Mouse (Mus musculus) hindbrain, embryonic 10.5 days (tissue): ENCODE measurements around the gene A3galt2. TPM values are rescaled to one million over a fixed set of nuclear protein-coding genes. Genes with fewer than 3 reads are reported as not detected.
A peak's percentile ranks its signal among the peaks of the same experiment; 100 is the strongest.

ENCODE experiments used
- DNase-seq: peaks from one replicate; pipeline ENCODE4 v3.0.0-alpha.2; 2017; ENCODE audit warnings: low spot score
- H3K27ac ChIP-seq: fragments of 300-500 bp; sonication (generic); 2 replicates; pipeline ENCODE4 v1.5.1; 2016; ENCODE audit warnings: mild to moderate bottlenecking, moderate library complexity
- H3K27me3 ChIP-seq: fragments of 300-500 bp; sonication (generic); 2 replicates; pipeline ENCODE4 v1.6.1; 2016; ENCODE audit warnings: mild to moderate bottlenecking; ENCODE audit not compliant: poor library complexity, insufficient read depth, severe bottlenecking
- H3K36me3 ChIP-seq: fragments of 300-500 bp; sonication (generic); 2 replicates; pipeline ENCODE4 v1.6.1; 2016; ENCODE audit warnings: mild to moderate bottlenecking, moderate library complexity
- H3K4me1 ChIP-seq: fragments of 300-500 bp; sonication (generic); replicated peaks from 2 replicates; pipeline ENCODE4 v1.6.1; 2016; ENCODE audit warnings: mild to moderate bottlenecking
- H3K4me3 ChIP-seq: fragments of 300-500 bp; sonication (generic); 2 replicates; pipeline ENCODE4 v1.5.1; 2016; ENCODE audit warnings: mild to moderate bottlenecking, moderate library complexity
- H3K9me3 ChIP-seq: fragments of 300-500 bp; sonication (generic); 2 replicates; pipeline ENCODE4 v1.6.1; 2016; ENCODE audit warnings: mild to moderate bottlenecking, moderate library complexity
- WGBS: fragments of 180-500 bp; shearing (Covaris S2); methylation state at CpG from one replicate; pipeline ENCODE4 v1.1.7; 2016; 5-methylcytosine and 5-hydroxymethylcytosine counted together
- polyA plus RNA-seq: library from polyadenylated mRNA; unstranded; fragments of >200 nt; fragmentation: Nextera tagmentation; extraction: Ambion mirVana; gene quantifications from 2 replicates; pipeline ENCODE4 v1.2.1, GENCODE M21; 2016

The A3galt2 gene
- polyA plus RNA-seq, 1 experiment from 2014 or later = 0.18 TPM

DNA sequence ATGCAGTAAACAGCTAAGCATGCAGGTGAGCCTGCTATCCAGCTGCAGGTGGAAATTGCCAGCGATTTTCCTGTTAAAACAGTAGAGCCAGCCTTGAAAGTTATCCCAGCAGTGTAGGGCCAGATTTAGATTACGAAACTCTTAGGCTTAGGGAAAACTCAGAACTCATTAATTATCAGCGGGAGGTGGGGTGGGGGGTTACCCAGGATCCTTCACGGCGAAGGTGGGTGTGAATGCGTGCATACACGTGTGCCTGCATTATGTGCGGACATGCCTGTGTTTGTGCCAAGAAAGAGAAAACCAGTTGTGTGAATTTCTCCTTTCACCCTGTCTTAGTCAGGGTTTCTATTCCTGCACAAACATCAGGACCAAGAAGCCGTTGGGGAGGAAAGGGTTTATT is 38.4 kb upstream of the A3galt2 start:
- Histone ChIP-seq H3K27me3 (no peaks in the 10 kb centered on the region), H3K27ac (peak overlapping the region; percentile 95), H3K9me3 (no peaks in the 10 kb centered on the region), H3K4me3 (peak overlapping the region; percentile 41; the same call in 1 of the 2 replicates), H3K36me3 (no peaks in the 10 kb centered on the region), H3K4me1 (peaks cover 99% of the 10 kb centered on the region)
- no peak for DNase-seq
- WGBS = 46% methylated on average over 9 of the region's 9 CpGs

DNA sequence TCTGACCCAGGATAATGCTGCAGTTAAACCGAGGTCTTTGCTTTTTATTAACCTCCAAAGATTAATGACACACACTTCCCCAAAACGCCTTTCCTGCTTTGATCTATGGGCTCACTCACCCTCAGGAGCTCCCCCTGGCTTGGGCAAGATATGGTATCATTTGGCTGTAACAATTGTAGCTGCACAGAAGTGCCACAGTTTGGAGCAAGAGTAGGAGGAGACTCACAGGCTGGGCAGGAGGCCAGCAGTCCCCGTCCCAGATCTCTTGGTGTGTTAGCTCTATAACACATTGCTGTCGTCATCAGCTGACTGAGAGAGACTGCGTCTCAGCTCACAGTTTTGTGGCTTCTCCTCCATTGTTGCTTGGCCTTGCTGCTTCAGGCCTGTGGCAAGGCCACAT is 35.1 kb upstream of the A3galt2 start:
- H3K36me3 ChIP-seq = peaks cover 3% of the 10 kb centered on the region; the same call in 1 of the 2 replicates
- no peak for DNase-seq
- no peaks in the 10 kb centered on the region for H3K9me3 ChIP-seq
- H3K4me3 ChIP-seq = no peak overlapping the region
- H3K4me1 ChIP-seq = peaks cover 98% of the 10 kb centered on the region
- H3K27ac ChIP-seq = peak overlapping the region; percentile 79
- 47% methylated on average over 5 of the region's 5 CpGs for WGBS
- peaks cover 23% of the 10 kb centered on the region; the same call in 1 of the 2 replicates for H3K27me3 ChIP-seq

DNA sequence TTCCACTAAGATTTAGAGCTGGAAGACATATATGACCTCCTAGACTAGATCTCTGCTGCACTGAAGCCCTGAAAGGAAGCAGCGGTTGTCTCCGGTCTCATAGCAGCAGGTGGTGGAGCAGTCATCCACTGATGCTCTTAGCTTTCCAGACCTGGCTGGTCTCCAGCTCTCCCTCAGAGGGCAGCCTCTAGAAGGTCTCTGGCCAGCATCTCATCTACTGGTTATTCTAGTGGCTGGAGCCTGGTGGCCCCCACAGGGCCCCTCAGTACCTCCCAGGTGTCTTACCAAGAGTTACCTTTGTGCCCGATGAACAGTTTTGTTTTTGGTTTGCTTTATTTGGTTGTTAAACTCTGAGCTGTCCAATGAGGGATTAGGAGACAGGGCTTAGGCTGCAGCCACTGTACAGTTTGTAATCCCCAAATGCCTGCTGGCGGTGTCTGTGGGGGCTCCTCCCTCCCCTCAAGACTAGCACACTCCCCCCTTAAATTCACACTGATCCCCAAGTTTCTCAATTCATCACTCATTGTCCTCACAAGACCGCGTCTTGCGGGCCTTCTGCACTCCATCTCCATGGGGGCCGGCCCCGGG is 34.0 kb upstream of the A3galt2 start:
- DNase-seq = no peak

DNA sequence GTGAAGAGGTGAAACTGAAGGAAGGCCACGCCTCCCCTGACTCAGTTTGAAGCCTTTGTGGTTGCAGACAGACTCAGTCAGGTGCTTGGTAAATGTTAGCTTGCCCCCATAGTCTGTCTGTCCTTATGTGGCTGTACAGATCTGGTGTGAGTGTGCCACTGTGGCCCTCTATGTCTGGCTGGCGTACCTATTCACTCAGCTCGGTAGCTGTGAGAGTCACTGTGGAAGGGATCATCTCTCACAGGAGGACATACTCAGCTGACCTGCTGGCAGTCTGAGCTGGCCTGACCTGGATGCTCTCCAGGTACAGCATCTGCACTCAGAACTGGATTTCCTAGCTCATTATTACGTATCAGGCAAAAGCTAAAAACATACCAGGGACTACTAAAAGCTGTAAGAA is 33.4 kb upstream of the A3galt2 start:
- H3K4me3 ChIP-seq = no peak overlapping the region
- peaks cover 97% of the 10 kb centered on the region for H3K4me1 ChIP-seq
- peak overlapping the region; percentile 79 for H3K27ac ChIP-seq
- DNase-seq = no peak
- H3K9me3 ChIP-seq = no peaks in the 10 kb centered on the region
- peaks cover 31% of the 10 kb centered on the region for H3K27me3 ChIP-seq
- H3K36me3 ChIP-seq = peaks cover 3% of the 10 kb centered on the region; the same call in 1 of the 2 replicates
- WGBS = 80% methylated on average over 4 of the region's 4 CpGs

More for the DNA sequence above, 34.0 kb upstream of the A3galt2 start:
- Histone ChIP-seq H3K9me3 (no peaks in the 10 kb centered on the region), H3K27ac (peak overlapping the region; percentile 79), H3K36me3 (peaks cover 3% of the 10 kb centered on the region; the same call in 1 of the 2 replicates), H3K27me3 (peaks cover 30% of the 10 kb centered on the region), H3K4me1 (peaks cover 97% of the 10 kb centered on the region), H3K4me3 (no peak overlapping the region)
- 65% methylated on average over 9 of the region's 9 CpGs for WGBS

DNA sequence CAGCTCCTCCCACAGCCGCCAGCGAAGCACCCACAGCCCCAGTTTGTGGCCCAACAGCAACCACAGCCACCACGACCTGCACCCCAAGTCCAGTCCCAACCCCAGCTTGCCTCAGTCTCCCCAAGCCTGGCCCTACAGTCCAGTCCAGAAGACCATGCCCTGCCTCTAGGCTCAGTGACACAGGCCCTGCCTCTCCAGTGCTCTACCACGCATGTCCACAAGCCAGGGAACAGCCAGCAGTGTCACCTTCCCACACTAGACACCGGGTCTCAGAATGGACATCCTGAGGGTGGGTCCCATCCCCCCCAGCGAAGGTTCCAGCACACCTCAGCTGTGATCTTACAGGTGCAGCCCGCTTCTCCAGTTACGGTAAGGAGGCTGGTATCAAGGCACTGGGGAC is 32.2 kb upstream of the A3galt2 start:
- H3K27ac ChIP-seq = peak overlapping the region; percentile 76
- WGBS = 85% methylated on average over 8 of the region's 8 CpGs
- H3K4me1 ChIP-seq = peaks cover 91% of the 10 kb centered on the region
- H3K9me3 ChIP-seq = no peaks in the 10 kb centered on the region
- H3K27me3 ChIP-seq = peaks cover 31% of the 10 kb centered on the region
- no peak overlapping the region for H3K4me3 ChIP-seq
- DNase-seq = no peak
- peaks cover 3% of the 10 kb centered on the region; the same call in 1 of the 2 replicates for H3K36me3 ChIP-seq

DNA sequence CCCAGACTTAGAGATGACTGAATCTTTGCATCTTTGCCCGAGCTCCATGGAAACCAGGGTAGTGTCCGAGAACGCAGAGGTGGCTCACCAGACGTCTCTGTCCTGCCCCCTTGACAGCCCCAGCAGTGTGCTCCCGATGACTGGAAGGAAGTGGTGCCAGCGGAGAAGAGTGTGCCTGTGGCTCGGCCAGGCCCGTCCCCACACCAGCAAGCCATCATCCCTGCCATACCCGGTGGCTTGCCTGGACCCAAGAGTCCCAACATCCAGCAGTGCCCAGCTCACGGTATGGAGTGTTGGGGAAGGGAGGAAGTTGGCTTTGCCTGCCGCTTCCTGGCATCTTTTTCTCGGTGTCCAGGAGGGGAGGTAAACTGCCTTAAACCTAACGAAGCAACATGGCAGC is 31.7 kb upstream of the A3galt2 start:
- DNase-seq = no peak
- Histone ChIP-seq H3K4me3 (no peak overlapping the region), H3K9me3 (no peaks in the 10 kb centered on the region), H3K4me1 (peaks cover 88% of the 10 kb centered on the region), H3K27me3 (peaks cover 31% of the 10 kb centered on the region), H3K27ac (peak overlapping the region; percentile 76), H3K36me3 (peaks cover 3% of the 10 kb centered on the region; the same call in 1 of the 2 replicates)
- 79% methylated on average over 13 of the region's 13 CpGs for WGBS

DNA sequence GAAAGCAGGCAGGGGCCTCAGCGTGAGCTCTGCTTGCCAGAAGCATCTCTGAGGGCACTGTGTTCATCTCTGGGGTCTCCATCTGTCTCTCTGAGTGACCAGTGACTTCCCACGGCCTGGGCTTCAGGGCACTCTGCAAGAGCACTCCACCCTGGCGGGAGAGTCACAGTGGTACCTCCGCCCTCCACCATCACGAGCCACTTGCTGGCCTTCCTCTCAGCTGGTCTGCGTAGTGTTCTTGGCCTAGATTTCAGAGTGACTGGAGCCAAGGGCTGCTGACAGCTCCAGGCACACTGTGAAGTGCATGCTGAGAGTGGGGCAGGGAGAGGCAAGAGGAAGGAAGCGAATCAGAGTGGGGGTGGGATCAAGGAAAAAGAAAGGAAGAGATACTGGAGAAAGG is 31.1 kb upstream of the A3galt2 start:
- DNase-seq = no peak
- WGBS = 63% methylated on average over 7 of the region's 7 CpGs
- Histone ChIP-seq H3K9me3 (no peaks in the 10 kb centered on the region), H3K36me3 (peaks cover 5% of the 10 kb centered on the region), H3K4me3 (no peak overlapping the region), H3K27me3 (peaks cover 31% of the 10 kb centered on the region), H3K27ac (peak overlapping the region; percentile 76), H3K4me1 (peaks cover 88% of the 10 kb centered on the region)

DNA sequence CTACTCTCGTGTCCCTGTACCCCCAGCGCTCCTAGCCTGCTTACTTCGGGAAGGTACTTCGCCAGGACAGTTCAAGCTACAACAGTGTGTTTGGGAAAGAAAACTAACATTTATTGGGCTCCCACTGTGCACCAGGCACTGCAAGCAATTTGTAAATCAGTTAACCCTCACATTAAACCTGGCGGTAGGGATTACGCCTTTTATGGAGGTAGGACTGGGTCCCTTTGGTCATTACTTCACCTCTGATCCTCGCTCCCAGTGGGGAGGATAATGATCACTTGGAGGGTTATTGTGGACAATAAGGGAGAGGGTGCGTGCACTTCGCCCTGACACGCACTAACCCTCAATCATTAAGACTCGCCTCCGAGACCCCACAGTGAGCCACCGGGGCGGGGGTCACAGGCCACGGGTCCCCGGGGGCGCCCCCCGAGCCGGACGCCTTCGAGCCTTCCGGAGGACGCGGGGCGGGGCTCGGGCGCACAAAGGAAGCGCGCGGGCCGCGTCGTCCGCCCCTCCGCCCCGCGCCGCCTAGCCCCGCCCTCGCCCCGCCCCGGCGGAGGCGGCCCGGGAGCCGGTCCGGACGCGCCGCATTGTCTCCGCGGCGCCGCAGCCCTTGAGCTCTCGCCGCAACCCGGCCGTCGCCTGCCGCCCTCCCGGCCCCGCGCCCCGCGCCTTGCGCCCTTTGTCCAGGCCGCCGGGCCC is 28.0 kb upstream of the A3galt2 start:
- Histone ChIP-seq H3K4me3 (peak overlapping the region; percentile 84), H3K27ac (peak overlapping the region; percentile 98), H3K36me3 (peaks cover 34% of the 10 kb centered on the region), H3K27me3 (peaks cover 31% of the 10 kb centered on the region), H3K4me1 (peaks cover 87% of the 10 kb centered on the region), H3K9me3 (no peaks in the 10 kb centered on the region)
- WGBS = 4% methylated on average over 62 of the region's 68 CpGs
- DNase-seq = peak; percentile 79

DNA sequence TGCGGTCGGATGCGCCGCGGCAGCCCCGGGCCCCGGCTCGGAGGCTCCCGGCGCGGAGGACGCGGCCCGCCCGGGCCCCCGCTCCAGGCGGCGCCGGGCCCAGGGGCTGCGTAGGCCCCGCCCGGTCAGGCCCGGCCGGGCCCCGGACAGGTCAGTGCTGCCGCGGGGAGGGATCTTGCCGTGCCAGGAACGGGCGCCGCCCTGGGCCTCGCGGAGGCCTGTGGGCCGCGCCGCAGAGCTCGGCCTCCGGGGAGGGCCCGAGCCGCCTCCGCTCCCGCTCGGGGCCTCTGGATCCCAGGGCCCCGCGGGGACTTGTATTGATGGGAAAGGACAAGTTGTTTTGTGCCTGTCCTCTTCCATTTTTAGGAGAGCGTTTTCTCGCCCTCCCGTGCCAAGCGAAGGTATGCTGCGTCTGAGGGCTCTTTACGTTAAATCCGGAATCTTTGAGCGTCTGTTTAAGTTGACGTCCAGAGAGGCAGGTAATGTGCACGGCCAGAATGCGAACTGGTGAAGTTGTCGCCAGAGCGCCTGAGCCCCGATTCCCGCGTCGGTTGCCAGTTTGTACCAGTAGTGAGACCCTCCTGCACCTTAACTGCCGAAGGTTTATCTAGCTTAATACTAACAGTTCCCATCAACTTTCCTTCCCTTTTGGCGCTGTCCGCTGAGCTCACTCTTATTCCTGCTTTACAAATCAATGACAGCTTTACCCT is 27.3 kb upstream of the A3galt2 start:
- 2% methylated on average over 65 of the region's 65 CpGs for WGBS
- Histone ChIP-seq H3K4me1 (peaks cover 87% of the 10 kb centered on the region), H3K27me3 (peaks cover 30% of the 10 kb centered on the region), H3K27ac (peak overlapping the region; percentile 98), H3K36me3 (peaks cover 34% of the 10 kb centered on the region), H3K9me3 (no peaks in the 10 kb centered on the region), H3K4me3 (peak overlapping the region; percentile 84)
- peak; percentile 39 for DNase-seq

DNA sequence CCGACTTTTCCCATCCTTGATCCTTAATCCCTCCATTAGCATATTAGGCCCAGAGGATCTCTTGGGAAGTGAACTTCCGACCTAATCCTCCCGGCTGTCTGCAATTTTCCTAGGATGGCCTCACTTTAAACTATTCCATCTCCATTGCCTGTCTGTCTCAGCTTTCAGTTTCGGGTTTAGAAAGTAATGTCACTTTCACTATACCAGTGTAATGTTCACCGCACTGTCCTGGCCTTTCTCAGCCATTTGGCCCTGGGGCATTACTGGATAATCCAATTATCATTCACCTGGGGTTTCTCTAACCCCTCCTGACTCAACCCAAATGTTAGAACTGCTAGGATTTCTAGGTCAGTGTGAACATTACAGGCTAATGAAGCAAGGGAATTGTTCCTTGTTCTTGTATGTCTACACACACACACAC is 26.7 kb upstream of the A3galt2 start:
- no peak for DNase-seq
- peak overlapping the region; percentile 98 for H3K27ac ChIP-seq
- peaks cover 24% of the 10 kb centered on the region for H3K27me3 ChIP-seq
- H3K36me3 ChIP-seq = peaks cover 35% of the 10 kb centered on the region
- peaks cover 87% of the 10 kb centered on the region for H3K4me1 ChIP-seq
- WGBS = under 1% methylated on average over 5 of the region's 5 CpGs
- no peaks in the 10 kb centered on the region for H3K9me3 ChIP-seq
- H3K4me3 ChIP-seq = peak overlapping the region; percentile 84

DNA sequence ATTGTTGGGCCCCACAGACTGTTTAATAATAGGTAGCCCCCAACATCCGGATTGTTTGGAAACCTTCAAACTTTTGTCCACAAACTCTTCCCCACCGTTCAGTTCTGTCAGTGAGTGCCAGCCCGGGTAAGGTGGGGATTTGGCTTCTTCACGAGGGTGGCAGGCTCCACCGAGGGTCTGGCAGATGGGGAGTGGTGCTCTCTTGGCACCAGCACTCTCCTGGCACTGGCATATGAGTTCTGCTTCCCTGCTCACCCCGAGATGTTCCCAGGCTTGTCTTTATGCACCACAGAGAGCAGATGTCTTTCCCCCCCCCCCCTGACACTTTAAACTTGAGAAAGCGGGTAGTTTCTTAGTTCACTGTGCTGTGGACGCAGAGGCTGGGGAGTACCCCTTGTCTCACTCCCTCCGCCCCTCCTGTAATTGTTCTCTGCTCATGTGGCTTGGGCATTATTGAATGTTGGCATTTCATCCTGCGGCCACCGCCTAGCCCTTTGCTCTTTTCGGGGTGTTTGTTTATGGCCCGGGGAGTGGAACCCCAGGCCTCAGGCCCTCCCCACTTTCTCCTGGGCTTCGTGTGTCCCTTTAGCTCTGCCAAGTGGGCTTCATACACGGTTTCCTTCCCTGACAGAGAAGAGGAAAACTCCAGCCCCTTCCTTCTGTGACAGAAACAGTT is 26.0 kb upstream of the A3galt2 start:
- DNase-seq = no peak
- 16% methylated on average over 15 of the region's 15 CpGs for WGBS
- peak overlapping the region; percentile 98 for H3K27ac ChIP-seq

DNA sequence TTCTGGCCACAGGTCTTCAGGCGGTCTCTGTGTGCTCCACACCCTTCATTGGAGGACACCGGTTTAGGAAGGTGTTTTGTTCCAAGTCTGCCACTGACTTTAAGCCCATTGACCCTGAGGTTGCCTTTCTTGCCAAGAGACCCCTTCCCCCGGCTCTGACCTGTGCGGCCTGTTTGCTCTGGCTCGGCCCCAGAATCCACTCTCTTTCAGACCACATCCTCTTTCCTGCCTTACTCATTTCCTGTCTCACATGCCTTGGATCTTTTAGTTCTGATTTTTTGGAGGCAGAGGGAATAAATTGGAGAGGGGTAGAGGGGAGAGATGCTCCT is 25.5 kb upstream of the A3galt2 start:
- DNase-seq = no peak
- peak overlapping the region; percentile 84 for H3K4me3 ChIP-seq
- H3K36me3 ChIP-seq = peaks cover 46% of the 10 kb centered on the region
- peak overlapping the region; percentile 98 for H3K27ac ChIP-seq
- peaks cover 13% of the 10 kb centered on the region for H3K27me3 ChIP-seq
- WGBS = 21% methylated on average over 5 of the region's 5 CpGs
- H3K4me1 ChIP-seq = peaks cover 87% of the 10 kb centered on the region
- no peaks in the 10 kb centered on the region for H3K9me3 ChIP-seq

More for the DNA sequence above, 26.0 kb upstream of the A3galt2 start:
- Histone ChIP-seq H3K4me3 (peak overlapping the region; percentile 84), H3K27me3 (peaks cover 17% of the 10 kb centered on the region), H3K36me3 (peaks cover 41% of the 10 kb centered on the region), H3K4me1 (peaks cover 87% of the 10 kb centered on the region), H3K9me3 (no peaks in the 10 kb centered on the region)
